Mouse (Mus musculus) kidney, postnatal 25 days (tissue): ENCODE measurements at regions not wholly inside any gene's neighbourhood (a gene's known extent, or its start where the extent isn't known, plus 50 kb on each side); places are given as distances from the start of the nearest gene placed in this dataset.

Experiments
- DNase-seq, 2 experiments: peaks; one replicate each; pipeline ENCODE4 v3.0.0; 2021; ENCODE audit warnings: mixed read lengths in 2 of 2

DNA sequence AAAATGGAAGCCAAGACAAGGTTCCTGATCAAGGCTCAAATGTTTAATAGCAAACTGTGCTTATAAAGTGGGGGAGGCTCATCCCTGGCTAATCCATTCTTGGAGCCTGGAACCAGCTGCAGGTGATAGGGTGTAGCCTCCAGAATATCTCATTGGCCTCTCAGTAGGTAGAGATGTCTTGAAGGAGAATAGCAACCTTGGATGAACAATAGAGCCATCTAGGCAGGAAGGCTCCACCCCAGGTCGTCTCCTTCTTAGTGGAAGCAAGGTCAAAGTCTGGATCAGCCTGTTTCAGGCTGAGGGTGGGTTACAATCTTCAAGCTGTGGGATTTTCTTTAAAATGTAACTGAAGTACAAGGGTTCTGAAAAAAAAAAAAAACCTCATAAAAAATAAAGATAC, 63.9 kb upstream of the Esp8 start:
- DNase-seq = no peak

DNA sequence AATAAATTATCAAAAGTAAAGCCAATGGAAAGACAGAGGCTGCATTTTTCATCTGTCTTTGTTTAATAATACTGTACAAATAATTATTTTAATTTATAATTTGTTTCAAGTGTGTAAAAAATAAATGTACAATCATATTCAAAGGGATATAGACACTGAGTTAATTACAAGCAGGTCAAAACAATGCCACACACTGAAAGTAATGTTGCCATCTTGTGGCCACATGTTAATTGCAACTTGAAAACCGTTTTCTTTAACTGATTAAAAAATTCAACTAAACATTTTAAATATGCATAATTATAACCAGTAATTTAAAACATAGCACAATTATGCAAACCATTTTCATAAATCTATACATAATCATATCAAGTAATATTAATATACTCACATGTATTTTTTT, 89.4 kb upstream of the Esp8 start:
- DNase-seq = no peak

DNA sequence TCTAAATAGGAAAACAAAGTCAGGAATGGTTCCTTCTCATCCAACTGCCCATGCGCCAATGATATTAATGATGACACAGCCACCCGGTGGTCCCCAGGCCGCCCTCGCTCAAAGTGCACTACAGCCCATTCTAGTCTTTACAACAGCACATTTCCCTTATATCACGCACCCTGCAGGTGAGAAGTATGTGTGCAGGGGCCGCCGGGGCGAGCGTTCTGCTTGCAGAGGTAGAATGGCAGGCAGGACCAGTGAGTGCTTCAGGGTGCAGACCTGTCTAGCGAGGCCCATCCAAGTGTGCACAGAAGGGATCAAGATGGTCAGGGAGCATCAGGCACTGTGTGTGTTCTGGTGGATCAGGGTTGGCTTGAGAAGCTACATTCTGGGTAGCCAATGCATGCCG, 99.6 kb upstream of the Crisp1 start:
- peak in 1 of 2 experiments; percentile 42 for DNase-seq

DNA sequence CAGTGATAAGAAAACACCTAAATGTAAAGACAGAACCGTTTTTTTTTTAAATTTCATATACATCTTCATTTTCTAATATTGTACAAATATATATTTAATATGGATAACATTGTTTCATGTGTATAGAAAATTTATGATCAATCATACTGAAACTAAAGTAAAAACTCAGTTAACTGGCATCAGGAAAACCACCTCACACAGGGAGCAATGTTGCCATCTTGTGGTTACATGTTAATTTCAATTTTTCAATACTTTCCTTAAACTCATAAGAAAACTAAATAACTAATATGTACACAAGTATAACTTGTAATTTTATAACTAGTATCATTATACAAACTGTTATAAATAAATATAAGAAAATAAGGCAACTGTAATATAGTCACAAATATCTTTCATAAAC, 65.6 kb upstream of the Crisp1 start:
- no peak for DNase-seq

DNA sequence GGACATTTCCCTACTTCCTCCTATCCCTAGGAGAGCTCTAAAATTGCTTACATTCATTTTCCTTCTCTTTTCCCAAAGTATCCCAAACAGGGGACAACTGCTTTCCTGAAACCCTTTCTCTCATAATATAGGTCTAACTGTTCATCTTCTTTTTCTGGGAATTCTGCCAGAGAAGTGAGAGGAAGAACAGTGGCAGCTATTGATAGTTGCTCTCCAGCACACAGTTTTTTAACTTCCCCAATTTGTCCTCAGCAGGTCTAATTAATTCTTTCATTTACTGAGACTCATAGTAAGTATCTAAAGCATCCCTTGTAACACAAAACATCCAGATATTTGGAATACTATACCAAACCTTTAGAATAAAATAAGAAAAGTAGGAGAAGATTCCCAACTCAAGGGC, 53.7 kb upstream of the Crisp1 start:
- DNase-seq = no peak
